Mouse (Mus musculus) C2C12 (cell line): Measurements from ENCODE around the gene Vmn2r118.

ENCODE experiments used
- CEBPB ChIP-seq: IDR thresholded peaks from one replicate; pipeline ENCODE4 v1.6.1; 2011; ENCODE audit warnings: low read depth, mild to moderate bottlenecking, control low read depth, moderate library complexity
- CTCF ChIP-seq: IDR thresholded peaks from one replicate; pipeline ENCODE4 v1.5.1; 2011; ENCODE audit not compliant: control insufficient read depth, insufficient read depth, insufficient read length
- FOSL1 ChIP-seq: IDR thresholded peaks from one replicate; pipeline ENCODE4 v1.8.0; 2011; ENCODE audit warnings: mild to moderate bottlenecking, low read length; ENCODE audit not compliant: poor library complexity, insufficient read depth, severe bottlenecking
- MAX ChIP-seq: IDR thresholded peaks from one replicate; pipeline ENCODE4 v1.6.1; 2011; ENCODE audit warnings: mild to moderate bottlenecking, control low read depth
- MYOD1 ChIP-seq: IDR thresholded peaks from one replicate; pipeline ENCODE4 v1.6.1; 2011; ENCODE audit warnings: low read depth; ENCODE audit not compliant: control insufficient read depth, insufficient read length
- MYOG ChIP-seq: IDR thresholded peaks from one replicate; pipeline ENCODE4 v1.6.1; 2011; ENCODE audit not compliant: control insufficient read depth, insufficient read length; ENCODE audit errors: extremely low read depth
- USF1 ChIP-seq: IDR thresholded peaks from one replicate; pipeline ENCODE4 v1.6.1; 2011; ENCODE audit warnings: low read depth, mild to moderate bottlenecking, control low read depth, moderate library complexity

- TF ChIP-seq CEBPB (no peak), CTCF (no peak), USF1 (no peak), MAX (no peak), MYOG (no peak), MYOD1 (no peak), FOSL1 (no peak)
Observed at GRCm38 (mm10) chr17:55590838-55591237, 34.2 kb downstream of the Vmn2r118 start.
